Mouse (Mus musculus) gastrocnemius, postnatal 10 days (tissue): ENCODE data around the gene Cd164l2. TPM values are rescaled to one million over a fixed set of nuclear protein-coding genes. Genes with fewer than 3 reads are reported as not detected.

Experiments
- DNase-seq: peaks from one replicate; pipeline ENCODE4 v3.0.0; 2021; ENCODE audit warnings: mixed read lengths
- total RNA-seq, 2 experiments: library from RNA; stranded (reverse); gene quantifications; 2 replicates each; pipeline ENCODE4 v1.2.3; 2021

The Cd164l2 gene
- total RNA-seq, 2 experiments from 2014 or later = not detected

DNA sequence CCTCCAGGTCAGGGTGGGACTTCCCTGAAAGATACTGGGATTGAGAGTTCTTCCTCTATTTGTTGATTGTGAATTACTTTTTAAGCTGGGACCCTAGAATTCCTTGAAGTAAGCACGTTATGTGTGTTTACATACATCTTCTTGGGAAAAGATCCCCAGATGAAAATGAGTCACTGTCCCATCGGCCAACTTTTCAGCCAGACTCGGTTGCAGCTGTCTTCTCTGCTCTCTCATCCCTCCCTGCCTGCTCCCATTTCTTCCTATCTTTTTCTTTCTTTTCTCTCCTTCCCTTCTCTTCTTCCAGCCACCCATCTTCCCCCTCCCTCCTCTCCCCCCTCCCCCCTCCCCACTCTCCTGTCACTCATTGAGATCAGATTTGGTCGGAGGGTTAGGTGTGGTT, 16.9 kb upstream of the Cd164l2 start:
- DNase-seq = no peak

GRCm38 (mm10) chr4:133196136-133196535, 15.8 kb upstream of the Cd164l2 start:
- no peak for DNase-seq

GRCm38 (mm10) chr4:133196852-133197251, 15.1 kb upstream of the Cd164l2 start:
- DNase-seq = no peak

GRCm38 (mm10) chr4:133197355-133197754, 14.6 kb upstream of the Cd164l2 start:
- DNase-seq = no peak

DNA sequence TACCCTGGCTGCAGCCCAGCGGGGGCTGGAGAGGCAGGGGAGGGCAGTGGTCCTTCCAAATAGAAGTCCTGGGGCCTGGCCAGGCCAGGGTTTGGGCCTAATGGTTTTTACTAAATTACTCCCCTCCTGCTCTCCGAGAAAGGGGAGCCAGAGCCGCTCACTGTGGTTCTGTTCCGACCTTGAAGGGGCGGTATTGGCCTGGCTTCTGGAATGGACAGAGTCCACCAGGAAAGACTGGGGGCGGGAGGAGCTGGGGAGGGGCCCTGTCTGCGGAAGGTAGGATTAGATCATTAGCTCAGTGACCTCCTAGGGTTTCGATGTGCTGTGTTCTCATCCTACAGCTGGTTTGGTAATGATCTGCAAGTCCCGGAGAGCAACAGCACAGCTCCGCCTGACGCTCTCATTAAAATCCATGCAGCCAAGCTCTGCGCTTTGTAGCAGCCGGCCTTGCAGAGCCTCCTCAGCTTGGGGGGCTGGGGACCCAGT, 14.1 kb upstream of the Cd164l2 start:
- DNase-seq = no peak

- no peak for DNase-seq
Measured at GRCm38 (mm10) chr4:133198337-133199180, 13.4 kb upstream of the Cd164l2 start.

DNA sequence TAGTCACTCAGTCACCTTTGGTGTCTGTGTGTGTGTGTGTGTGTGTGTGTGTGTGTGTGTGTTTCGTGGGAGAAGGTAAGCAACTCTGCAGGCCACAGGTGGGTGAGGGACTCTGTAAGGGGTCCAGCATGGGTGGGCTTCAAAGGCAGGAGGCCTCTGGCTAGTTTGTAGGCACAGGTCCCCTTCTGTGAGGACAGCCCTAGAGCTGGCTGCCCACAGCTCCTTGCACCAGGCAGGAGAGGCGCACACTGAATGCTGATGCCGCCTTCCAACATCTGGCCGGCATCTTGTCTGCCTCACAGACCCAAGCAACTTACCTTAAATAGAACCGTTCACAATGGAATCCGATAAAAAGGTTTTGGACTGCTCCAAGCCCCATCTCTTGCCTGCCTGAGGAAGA, 12.2 kb upstream of the Cd164l2 start:
- no peak for DNase-seq

- peak; percentile 54 for DNase-seq
Measured at GRCm38 (mm10) chr4:133200343-133200742, 11.6 kb upstream of the Cd164l2 start.

GRCm38 (mm10) chr4:133201006-133201771, 10.7 kb upstream of the Cd164l2 start:
- peak; percentile 70 for DNase-seq

- no peak for DNase-seq
Measured at GRCm38 (mm10) chr4:133202254-133202653, 9.7 kb upstream of the Cd164l2 start.

- DNase-seq = no peak
Measured at GRCm38 (mm10) chr4:133203591-133203990, 8.3 kb upstream of the Cd164l2 start.

- DNase-seq = no peak
Measured at GRCm38 (mm10) chr4:133204379-133204778, 7.6 kb upstream of the Cd164l2 start.

GRCm38 (mm10) chr4:133209366-133209765, 2.6 kb upstream of the Cd164l2 start:
- DNase-seq = no peak

DNA sequence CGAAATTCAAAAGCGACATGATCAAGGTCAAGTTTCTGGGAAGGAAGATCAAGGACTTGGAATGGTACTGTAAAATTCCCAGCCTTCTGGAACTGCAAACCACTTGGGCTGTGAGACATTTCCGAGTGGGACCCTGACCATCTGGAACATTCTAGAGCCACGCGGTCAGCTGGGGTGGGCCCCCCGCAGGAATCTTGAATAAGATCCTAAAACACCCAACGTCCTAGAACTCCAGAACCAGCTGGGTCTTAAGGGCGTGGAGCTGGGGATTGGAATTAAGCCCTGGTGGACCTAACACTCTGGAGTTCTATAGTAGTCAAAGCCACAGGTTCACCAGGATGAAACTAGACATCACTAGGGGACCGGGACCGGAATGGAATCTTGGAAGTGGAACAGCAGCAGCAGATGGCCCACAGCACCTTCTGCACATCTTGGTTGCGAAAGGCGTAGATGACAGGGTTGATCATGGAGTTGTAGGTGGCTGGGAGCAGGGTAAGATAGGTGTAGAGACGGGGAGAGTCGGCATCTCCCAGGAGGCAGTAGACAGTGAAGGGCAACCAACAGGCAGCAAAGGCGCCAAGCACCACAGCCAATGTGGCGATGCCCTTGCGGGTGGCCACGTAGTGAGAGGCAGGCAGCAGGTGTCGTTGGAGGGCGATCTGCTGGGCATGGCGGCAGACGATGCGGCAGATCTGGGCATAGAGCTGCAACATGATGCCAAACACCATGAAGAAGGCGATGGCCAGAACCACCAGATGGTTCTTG, 1.7 kb upstream of the Cd164l2 start:
- DNase-seq = no peak

DNA sequence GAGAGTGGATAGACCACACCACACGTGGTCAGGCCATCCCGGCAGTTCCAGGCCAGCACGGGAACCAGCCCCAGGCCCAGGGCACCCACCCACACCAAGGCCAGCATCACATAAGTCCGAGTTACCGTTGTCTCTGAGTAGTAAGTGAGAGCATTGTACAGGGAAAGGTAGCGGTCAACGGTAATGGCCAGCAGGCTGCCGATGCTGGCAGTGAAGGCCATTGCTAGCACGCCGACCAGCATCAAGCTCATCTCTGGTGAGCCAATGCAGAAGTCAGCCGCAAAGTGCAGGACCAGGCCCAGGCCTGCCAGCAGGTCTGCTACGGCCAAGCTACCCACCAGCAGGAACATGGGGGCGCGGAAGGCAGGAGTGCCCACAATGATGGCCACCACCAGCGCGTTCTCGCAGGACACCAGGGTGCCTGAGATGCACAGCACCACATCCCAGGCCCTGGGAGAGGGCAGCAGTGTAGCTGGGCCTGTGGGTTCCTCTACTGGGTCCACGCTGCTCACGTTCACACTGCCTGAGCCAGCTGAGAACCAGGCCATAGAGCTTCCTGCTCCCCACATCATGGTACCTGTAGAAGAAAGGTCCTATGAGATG, 1.0 kb upstream of the Cd164l2 start:
- DNase-seq = no peak

GRCm38 (mm10) chr4:133212562-133213267, 784 bp downstream of the Cd164l2 start:
- DNase-seq = peak; percentile 79

- no peak for DNase-seq
Measured at GRCm38 (mm10) chr4:133213268-133213590, 1.3 kb downstream of the Cd164l2 start.

- no peak for DNase-seq
Measured at GRCm38 (mm10) chr4:133213661-133214060, 1.7 kb downstream of the Cd164l2 start.

DNA sequence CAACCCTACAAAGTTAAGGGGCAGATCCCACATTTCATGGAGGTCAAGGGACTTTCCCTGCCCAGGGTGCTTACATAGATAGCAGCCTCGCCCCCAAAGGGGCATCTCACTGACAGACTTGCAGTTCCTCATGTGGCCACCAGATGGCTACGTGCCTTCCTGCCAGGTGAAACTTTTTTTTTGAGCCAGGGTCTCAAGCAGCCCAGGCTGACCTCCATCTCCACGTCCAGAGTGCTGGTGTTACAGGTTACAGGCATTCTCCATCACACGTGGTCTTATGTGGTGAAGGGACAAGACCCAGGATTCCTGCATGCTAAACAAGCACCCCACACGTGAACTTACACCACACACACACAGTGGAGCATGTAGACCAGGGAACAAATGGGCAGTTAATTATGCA, 5.7 kb downstream of the Cd164l2 start:
- peak; percentile 68 for DNase-seq

DNA sequence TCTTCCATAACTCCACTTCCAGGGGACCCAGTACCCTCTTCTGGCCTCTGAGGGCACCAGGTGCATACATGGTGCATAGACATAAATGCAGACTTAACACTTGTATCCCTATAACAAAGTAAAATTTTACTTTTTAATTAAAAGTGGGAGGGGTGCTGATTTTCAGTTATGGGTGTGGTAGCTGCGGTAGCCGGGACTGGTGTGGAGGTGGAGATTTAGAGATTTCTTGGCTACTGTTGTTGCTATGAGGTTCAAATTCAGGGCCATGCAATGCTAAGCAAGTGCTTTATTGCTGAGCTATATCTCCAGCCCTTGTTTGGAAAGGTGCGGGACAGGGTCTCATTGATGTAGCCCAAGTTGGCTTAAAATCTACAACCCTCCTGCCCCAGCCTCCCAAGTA, 6.8 kb downstream of the Cd164l2 start:
- DNase-seq = no peak

DNA sequence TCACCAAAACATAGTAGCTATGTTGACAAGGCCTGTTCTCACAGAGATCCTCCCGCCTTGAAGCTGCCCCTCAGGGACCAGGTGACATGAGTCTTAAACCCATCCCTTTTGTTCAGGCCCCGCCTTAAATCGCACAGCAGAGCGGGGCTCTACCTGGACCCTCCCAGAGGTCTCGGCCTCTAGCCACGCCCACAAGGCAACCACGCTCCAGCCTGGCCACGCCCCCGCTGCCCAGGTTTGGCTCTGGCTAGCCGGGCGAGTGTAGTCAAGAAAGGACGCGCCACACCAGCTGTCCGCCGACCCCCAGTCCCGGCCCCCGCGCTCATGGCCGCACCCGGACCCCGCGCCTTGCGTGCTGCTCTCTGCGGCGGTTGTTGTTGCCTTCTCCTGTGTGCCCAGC, 8.7 kb downstream of the Cd164l2 start:
- no peak for DNase-seq

- no peak for DNase-seq
Measured at GRCm38 (mm10) chr4:133221701-133222100, 9.8 kb downstream of the Cd164l2 start.
